13 mouse cellular contexts compared by ENCODE assay signal in genomic region chr11:100710977-100711376, GRCm38 (mm10). TPM values are rescaled to one million over a fixed set of nuclear protein-coding genes. Genes with fewer than 3 reads are reported as not detected.
DNase-seq lines count a peak whose midpoint lies in the region; ATAC-seq lines count a peak whose summit lies in the region.
"Had no signal": no experiment of that assay in that cellular context is flagged by ENCODE, and none has a peak within 500 bp of the region (broad histone marks: within the 10 kb centered on the region; RNA-seq: fewer than 3 reads in every experiment).

No protein-coding gene starts in this region.

- no peak overlapping the region for H3K9ac ChIP-seq in heart, embryonic 12.5 days
- no peak overlapping the region for H3K9ac ChIP-seq in neural tube, embryonic 12.5 days
- H3K9ac ChIP-seq in limb, embryonic 15.5 days = no peak overlapping the region

- no peaks in the 10 kb centered on the region for H3K9me3 ChIP-seq in heart, embryonic 12.5 days (replicated peaks)
- no peaks in the 10 kb centered on the region for H3K9me3 ChIP-seq in neural tube, embryonic 12.5 days
- H3K9me3 ChIP-seq in limb, embryonic 15.5 days = no peaks in the 10 kb centered on the region

- no peak overlapping the region for H3K4me3 ChIP-seq in heart, embryonic 12.5 days
- no peak overlapping the region for H3K4me3 ChIP-seq in neural tube, embryonic 12.5 days
- no peak overlapping the region for H3K4me3 ChIP-seq in limb, embryonic 15.5 days

- DNase-seq in heart, postnatal 4 days = no peak
- no peak for DNase-seq in neural tube, embryonic 10.5 days (ENCODE audit: extremely low spot score, low spot score)
- no peak for DNase-seq in right cerebral cortex, postnatal 25 days
- no peak for DNase-seq in left cerebral cortex, adult 9 months (ENCODE audit: low spot score in 2 of 2)
- no peak for DNase-seq in adrenal gland, postnatal 25 days
- DNase-seq: heart, adult 18-20 months had no signal

- H3K36me3 ChIP-seq in heart, embryonic 12.5 days = peaks cover 62% of the 10 kb centered on the region
- H3K36me3 ChIP-seq in neural tube, embryonic 12.5 days = peaks cover 47% of the 10 kb centered on the region
- H3K36me3 ChIP-seq in limb, embryonic 15.5 days = peaks cover 59% of the 10 kb centered on the region

- 75% methylated on average over 4 of the region's 4 CpGs for WGBS in heart, embryonic 12.5 days
- 88% methylated on average over 4 of the region's 4 CpGs for WGBS in neural tube, embryonic 12.5 days
- 77% methylated on average over 4 of the region's 4 CpGs for WGBS in limb, embryonic 15.5 days

- no peaks in the 10 kb centered on the region for H3K27me3 ChIP-seq in heart, embryonic 12.5 days (replicated peaks)
- no peaks in the 10 kb centered on the region for H3K27me3 ChIP-seq in neural tube, embryonic 12.5 days (replicated peaks)
- H3K27me3 ChIP-seq in limb, embryonic 15.5 days = no peaks in the 10 kb centered on the region

- peaks cover 29% of the 10 kb centered on the region for H3K4me1 ChIP-seq in heart, embryonic 12.5 days (replicated peaks)
- H3K4me1 ChIP-seq in neural tube, embryonic 12.5 days = peaks cover 19% of the 10 kb centered on the region
- H3K4me1 ChIP-seq in limb, embryonic 15.5 days = peaks cover 31% of the 10 kb centered on the region

- 0 out of 2 replicates have a peak overlapping the region, but pooled peaks have one; percentile 78 for H3K4me2 ChIP-seq in heart, embryonic 12.5 days
- 0 out of 2 replicates have a peak overlapping the region, but pooled peaks have one; percentile 79 for H3K4me2 ChIP-seq in neural tube, embryonic 12.5 days (replicated peaks)
- H3K4me2 ChIP-seq in limb, embryonic 15.5 days = peak overlapping the region; percentile 79; the same call in 1 of the 2 replicates

- ATAC-seq in heart, embryonic 12.5 days (ENCODE audit: insufficient number of reproducible peaks, low FRiP score) = no peak
- no peak for ATAC-seq in neural tube, embryonic 12.5 days (ENCODE audit: low FRiP score, low read depth)
- no peak for ATAC-seq in limb, embryonic 15.5 days (ENCODE audit: insufficient number of reproducible peaks, low FRiP score, low TSS enrichment, low read depth)

- no peak overlapping the region for H3K27ac ChIP-seq in heart, embryonic 12.5 days (ENCODE audit: poor library complexity, severe bottlenecking)
- no peak overlapping the region for H3K27ac ChIP-seq in neural tube, embryonic 12.5 days
- no peak overlapping the region for H3K27ac ChIP-seq in limb, embryonic 15.5 days
- H3K27ac ChIP-seq: kidney, postnatal 0 days had no signal

RNA-seq across cellular contexts. Expression of gene Kat2a, which starts 1.3 kb away (rescaled TPM):
- polyA plus RNA-seq in heart, embryonic 12.5 days (2016; fragmentation: Nextera tagmentation; extraction: Ambion mirVana) = 45.4 and 49.0 TPM in 2 replicates
- 10 to 100 TPM; 17.5 to 18.0 TPM for total RNA-seq in heart, postnatal 4 days (2021)
- 61.3 and 64.7 TPM in 2 replicates for polyA plus RNA-seq in neural tube, embryonic 12.5 days (2016; fragmentation: Nextera tagmentation; extraction: Ambion mirVana)
- polyA plus RNA-seq in limb, embryonic 15.5 days (2015; fragmentation: Nextera tagmentation; extraction: Ambion mirVana) = 48.2 and 50.4 TPM in 2 replicates
- 52.2 and 53.5 TPM in 2 replicates for total RNA-seq in adrenal gland, postnatal 25 days (2021)

RNA-seq across cellular contexts. Expression of gene Hspb9, which starts 2.7 kb away (rescaled TPM):
- 0.27 TPM in 1 of 2 replicates, not detected in the other for polyA plus RNA-seq in heart, embryonic 12.5 days (2016; fragmentation: Nextera tagmentation; extraction: Ambion mirVana)
- not detected for total RNA-seq in heart, postnatal 4 days (2021)
- 0.59 TPM in 1 of 2 replicates, not detected in the other for polyA plus RNA-seq in neural tube, embryonic 12.5 days (2016; fragmentation: Nextera tagmentation; extraction: Ambion mirVana)
- 0.32 and 0.57 TPM in 2 replicates for polyA plus RNA-seq in limb, embryonic 15.5 days (2015; fragmentation: Nextera tagmentation; extraction: Ambion mirVana)
- not detected in 2 replicates for total RNA-seq in adrenal gland, postnatal 25 days (2021)
- total RNA-seq: heart, adult 18-20 months; megakaryocyte-erythroid progenitor cell, adult 5-6 weeks had no signal
- polyA plus RNA-seq: limb, embryonic 14.5 days had no signal

RNA-seq across cellular contexts. Expression of gene Dhx58, which starts 6.9 kb away (rescaled TPM):
- polyA plus RNA-seq in heart, embryonic 12.5 days (2016; fragmentation: Nextera tagmentation; extraction: Ambion mirVana) = 0.74 and 0.90 TPM in 2 replicates
- total RNA-seq in heart, postnatal 4 days (2021) = under 1 TPM; 0.62 to 0.83 TPM
- polyA plus RNA-seq in neural tube, embryonic 12.5 days (2016; fragmentation: Nextera tagmentation; extraction: Ambion mirVana) = 2.4 and 2.5 TPM in 2 replicates
- polyA plus RNA-seq in limb, embryonic 15.5 days (2015; fragmentation: Nextera tagmentation; extraction: Ambion mirVana) = 2.9 and 3.6 TPM in 2 replicates
- 47.4 and 63.8 TPM in 2 replicates for total RNA-seq in adrenal gland, postnatal 25 days (2021)

RNA-seq across cellular contexts. Expression of gene Zfp385c, which starts 18.7 kb away (rescaled TPM):
- polyA plus RNA-seq in heart, embryonic 12.5 days (2016; fragmentation: Nextera tagmentation; extraction: Ambion mirVana) = 0.41 TPM in 1 of 2 replicates, not detected in the other
- total RNA-seq in heart, postnatal 4 days (2021) = under 1 TPM; 0.56 to 0.60 TPM
- polyA plus RNA-seq in neural tube, embryonic 12.5 days (2016; fragmentation: Nextera tagmentation; extraction: Ambion mirVana) = 0.20 and 0.27 TPM in 2 replicates
- 1.4 and 1.8 TPM in 2 replicates for polyA plus RNA-seq in limb, embryonic 15.5 days (2015; fragmentation: Nextera tagmentation; extraction: Ambion mirVana)
- 0.43 TPM in 1 of 2 replicates, not detected in the other for total RNA-seq in adrenal gland, postnatal 25 days (2021)
- total RNA-seq: megakaryocyte-erythroid progenitor cell, adult 5-6 weeks had no signal
- polyA plus RNA-seq: C2C12 had no signal

RNA-seq across cellular contexts. Expression of gene Rab5c, which starts 27.0 kb away (rescaled TPM):
- 10.5 and 11.4 TPM in 2 replicates for polyA plus RNA-seq in heart, embryonic 12.5 days (2016; fragmentation: Nextera tagmentation; extraction: Ambion mirVana)
- total RNA-seq in heart, postnatal 4 days (2021) = 10 to 100 TPM; 78.8 to 83.6 TPM
- polyA plus RNA-seq in neural tube, embryonic 12.5 days (2016; fragmentation: Nextera tagmentation; extraction: Ambion mirVana) = 23.7 and 33.1 TPM in 2 replicates
- polyA plus RNA-seq in limb, embryonic 15.5 days (2015; fragmentation: Nextera tagmentation; extraction: Ambion mirVana) = 19.7 and 30.8 TPM in 2 replicates
- total RNA-seq in adrenal gland, postnatal 25 days (2021) = 160 and 171 TPM in 2 replicates
